In genomic region chr6:83453706-83454105, GRCm38 (mm10) we compare ENCODE assay signal across 9 mouse cellular contexts. TPM values are rescaled to one million over a fixed set of nuclear protein-coding genes. Genes with fewer than 3 reads are reported as not detected.
A peak's percentile ranks its signal among the peaks of the same experiment; 100 is the strongest.
DNase-seq lines count a peak whose midpoint lies in the region; ATAC-seq and TF ChIP-seq lines count a peak whose summit lies in the region.
"Had no signal": no experiment of that assay in that cellular context is flagged by ENCODE, and none has a peak within 500 bp of the region (broad histone marks: within the 10 kb centered on the region; RNA-seq: fewer than 3 reads in every experiment).

No protein-coding gene starts in this region.

- intact Hi-C loops in left cerebral cortex, postnatal 36 days (cut with DNase I) = no loop called here
- intact Hi-C loops in left cerebral cortex, postnatal 14 days (cut with DNase I) = no loop called here

- ATAC-seq in heart, embryonic 12.5 days (ENCODE audit: insufficient number of reproducible peaks, low FRiP score) = no peak
- no peak for ATAC-seq in hindbrain, embryonic 14.5 days (ENCODE audit: low FRiP score)
- no peak for ATAC-seq in inflammation-experienced regulatory T-cells, adult 6 months

- no peaks in the 10 kb centered on the region for H3K27me3 ChIP-seq in heart, embryonic 12.5 days (replicated peaks)
- H3K27me3 ChIP-seq in hindbrain, embryonic 14.5 days (ENCODE audit: control insufficient read depth, insufficient read depth, low read length) = no peaks in the 10 kb centered on the region
- peaks cover 8% of the 10 kb centered on the region for H3K27me3 ChIP-seq in midbrain, embryonic 10.5 days (ENCODE audit: low read depth, poor library complexity, severe bottlenecking)

- no peak for DNase-seq in heart, adult 9 months (ENCODE audit: low spot score in 2 of 2)
- DNase-seq in hindbrain, embryonic 14.5 days (ENCODE audit: low spot score) = no peak
- DNase-seq in midbrain, embryonic 10.5 days (ENCODE audit: low spot score) = peak; percentile 29
- DNase-seq in left cerebral cortex, postnatal 36 days (ENCODE audit: low spot score in 2 of 2) = no peak
- DNase-seq in left cerebral cortex, postnatal 14 days (ENCODE audit: low spot score in 2 of 2) = no peak
- DNase-seq: cerebellum, adult 9-10 months had no signal

- H3K27ac ChIP-seq in heart, embryonic 12.5 days (ENCODE audit: poor library complexity, severe bottlenecking) = no peak overlapping the region
- H3K27ac ChIP-seq in bone marrow macrophage, adult 2 months (ENCODE audit: insufficient read depth, low read depth, low read length) = peak overlapping the region; percentile 76
- H3K27ac ChIP-seq in hindbrain, embryonic 14.5 days = no peak overlapping the region
- peak overlapping the region; percentile 49; the same call in 1 of the 2 replicates for H3K27ac ChIP-seq in midbrain, embryonic 10.5 days (replicated peaks)

- TF ChIP-seq CTCF in bone marrow macrophage, adult 2 months (IDR thresholded peaks at IDR 0.05; ENCODE audit: low read depth, low read length) = no peak

- WGBS in heart, embryonic 12.5 days = 54% methylated on average over 11 of the region's 11 CpGs
- WGBS in hindbrain, embryonic 14.5 days = 32% methylated on average over 11 of the region's 11 CpGs
- 62% methylated on average over 11 of the region's 11 CpGs for WGBS in midbrain, embryonic 10.5 days

- H3K9ac ChIP-seq in heart, embryonic 12.5 days = peak overlapping the region; percentile 28; the same call in 1 of the 2 replicates
- H3K9ac ChIP-seq in hindbrain, embryonic 14.5 days = peak overlapping the region; percentile 97

- peak overlapping the region; percentile 21 for H3K4me3 ChIP-seq in heart, embryonic 12.5 days
- H3K4me3 ChIP-seq in bone marrow macrophage, adult 2 months (ENCODE audit: insufficient read depth, low read length) = peak overlapping the region; percentile 79
- peak overlapping the region; percentile 56 for H3K4me3 ChIP-seq in hindbrain, embryonic 14.5 days (replicated peaks; ENCODE audit: low read length)
- peak overlapping the region; percentile 92 for H3K4me3 ChIP-seq in midbrain, embryonic 10.5 days

- peaks cover 82% of the 10 kb centered on the region for H3K4me1 ChIP-seq in heart, embryonic 12.5 days (replicated peaks)
- peaks cover 59% of the 10 kb centered on the region for H3K4me1 ChIP-seq in bone marrow macrophage, adult 2 months (ENCODE audit: control insufficient read depth, insufficient read depth, low read length)
- H3K4me1 ChIP-seq in hindbrain, embryonic 14.5 days (replicated peaks; ENCODE audit: control insufficient read depth, insufficient read depth, low read length) = peaks cover 67% of the 10 kb centered on the region
- H3K4me1 ChIP-seq in midbrain, embryonic 10.5 days = peaks cover 99% of the 10 kb centered on the region

- no peak for TF ChIP-seq POLR2A in bone marrow macrophage, adult 2 months (IDR thresholded peaks at IDR 0.05; ENCODE audit: borderline replicate concordance, low read depth, low read length)

- peak overlapping the region; percentile 79 for H3K4me2 ChIP-seq in heart, embryonic 12.5 days
- peak overlapping the region; percentile 85 for H3K4me2 ChIP-seq in hindbrain, embryonic 14.5 days (replicated peaks)

- H3K36me3 ChIP-seq in heart, embryonic 12.5 days = peaks cover 10% of the 10 kb centered on the region; the same call in 1 of the 2 replicates
- H3K36me3 ChIP-seq in hindbrain, embryonic 14.5 days (replicated peaks; ENCODE audit: control insufficient read depth, insufficient read depth) = 0 out of 2 replicates have a peak, but pooled peaks cover 9% of the 10 kb centered on the region
- H3K36me3 ChIP-seq in midbrain, embryonic 10.5 days = peaks cover 60% of the 10 kb centered on the region

- H3K9me3 ChIP-seq in heart, embryonic 12.5 days (replicated peaks) = no peaks in the 10 kb centered on the region
- no peaks in the 10 kb centered on the region for H3K9me3 ChIP-seq in hindbrain, embryonic 14.5 days (ENCODE audit: control insufficient read depth, low read length)
- H3K9me3 ChIP-seq in midbrain, embryonic 10.5 days (replicated peaks) = no peaks in the 10 kb centered on the region

RNA-seq across cellular contexts. Expression of gene Tet3, which starts 5.2 kb away (rescaled TPM):
- polyA plus RNA-seq in heart, embryonic 12.5 days (2016; fragmentation: Nextera tagmentation; extraction: Ambion mirVana) = 31.3 and 33.6 TPM in 2 replicates
- polyA plus RNA-seq in bone marrow macrophage, adult 2 months (2012; ENCODE audit: insufficient read depth, insufficient read length, missing spikeins) = 46.8 and 46.9 TPM in 2 replicates
- polyA plus RNA-seq in hindbrain, embryonic 14.5 days (2014; fragmentation: Nextera tagmentation; extraction: Ambion mirVana) = 43.6 and 52.2 TPM in 2 replicates
- 45.1 and 51.0 TPM in 2 replicates for polyA plus RNA-seq in midbrain, embryonic 10.5 days (2016; fragmentation: Nextera tagmentation; extraction: Ambion mirVana)
- 10 to 100 TPM; 13.2 to 19.4 (median 18.7) TPM for polyA plus RNA-seq in inflammation-experienced regulatory T-cells, adult 6 months (2017; shearing (Covaris generic))
- 10 to 100 TPM; 63.7 to 77.2 TPM for total RNA-seq in left cerebral cortex, postnatal 36 days (2021)
- 100 to 1,000 TPM; 106 to 114 TPM for total RNA-seq in left cerebral cortex, postnatal 14 days (2021)

RNA-seq across cellular contexts. Expression of gene Dguok, which starts 53.1 kb away (rescaled TPM):
- polyA plus RNA-seq in heart, embryonic 12.5 days (2016; fragmentation: Nextera tagmentation; extraction: Ambion mirVana) = 46.5 and 52.5 TPM in 2 replicates
- 61.5 and 63.2 TPM in 2 replicates for polyA plus RNA-seq in bone marrow macrophage, adult 2 months (2012; ENCODE audit: insufficient read depth, insufficient read length, missing spikeins)
- polyA plus RNA-seq in hindbrain, embryonic 14.5 days (2014; fragmentation: Nextera tagmentation; extraction: Ambion mirVana) = 68.8 and 69.2 TPM in 2 replicates
- 60.3 and 61.7 TPM in 2 replicates for polyA plus RNA-seq in midbrain, embryonic 10.5 days (2016; fragmentation: Nextera tagmentation; extraction: Ambion mirVana)
- polyA plus RNA-seq in inflammation-experienced regulatory T-cells, adult 6 months (2017; shearing (Covaris generic)) = 100 to 1,000 TPM in 1 of 3 experiments, 10 to 100 TPM in 2; 60.1 to 100 (median 87.6) TPM
- 10 to 100 TPM; 19.8 to 29.9 TPM for total RNA-seq in left cerebral cortex, postnatal 36 days (2021)
- total RNA-seq in left cerebral cortex, postnatal 14 days (2021) = 10 to 100 TPM; 21.8 to 22.9 TPM

Comparison
In these comparisons a context has a peak if more than half of its experiments do, and no peak if none do; other contexts are left out.
1. H3K27ac ChIP-seq: peak in bone marrow macrophage, adult 2 months (single experiment) and midbrain, embryonic 10.5 days (single experiment); none in heart, embryonic 12.5 days (single experiment) and hindbrain, embryonic 14.5 days (single experiment).
2. H3K4me3 ChIP-seq: peak in every context shown above with its lines; median percentile 92 in midbrain, embryonic 10.5 days; 79 in bone marrow macrophage, adult 2 months; 56 in hindbrain, embryonic 14.5 days; 21 in heart, embryonic 12.5 days.